Mouse (Mus musculus) gastrocnemius, postnatal 4 days (tissue): ENCODE measurements around the gene Entpd5. TPM values are rescaled to one million over a fixed set of nuclear protein-coding genes. Genes with fewer than 3 reads are reported as not detected.
A peak's percentile ranks its signal among the peaks of the same experiment; 100 is the strongest.

ENCODE experiments used
- DNase-seq, 2 experiments: peaks; one replicate each; pipeline ENCODE4 v3.0.0; 2021 to 2022; ENCODE audit warnings: low spot score in 2 of 2, mixed read lengths in 2 of 2
- long read RNA-seq, 2 experiments: library from polyadenylated mRNA; stranded (forward); transcript quantifications; one replicate each; pipeline ENCODE4 v2.0.0; 2021
- total RNA-seq, 2 experiments: library from RNA; stranded (reverse); gene quantifications; 2 replicates each; pipeline ENCODE4 v1.2.3; 2021

Entpd5 gene
- total RNA-seq = 10 to 100 TPM in 1 of 2 experiments, 1 to 10 TPM in 1; 9.9 to 10.9 TPM
- long read RNA-seq, experiment 1, full-length matches to known transcripts = 12 of 15 reads
- long read RNA-seq, experiment 1, partial matches to known transcripts = 1 of 15 reads
- long read RNA-seq, experiment 1, other reads (novel, unspliced or antisense) = 2 of 15 reads
- long read RNA-seq, experiment 2, full-length matches to known transcripts = 7 of 12 reads
- long read RNA-seq, experiment 2, partial matches to known transcripts = 0 of 12 reads
- long read RNA-seq, experiment 2, other reads (novel, unspliced or antisense) = 5 of 12 reads

DNA sequence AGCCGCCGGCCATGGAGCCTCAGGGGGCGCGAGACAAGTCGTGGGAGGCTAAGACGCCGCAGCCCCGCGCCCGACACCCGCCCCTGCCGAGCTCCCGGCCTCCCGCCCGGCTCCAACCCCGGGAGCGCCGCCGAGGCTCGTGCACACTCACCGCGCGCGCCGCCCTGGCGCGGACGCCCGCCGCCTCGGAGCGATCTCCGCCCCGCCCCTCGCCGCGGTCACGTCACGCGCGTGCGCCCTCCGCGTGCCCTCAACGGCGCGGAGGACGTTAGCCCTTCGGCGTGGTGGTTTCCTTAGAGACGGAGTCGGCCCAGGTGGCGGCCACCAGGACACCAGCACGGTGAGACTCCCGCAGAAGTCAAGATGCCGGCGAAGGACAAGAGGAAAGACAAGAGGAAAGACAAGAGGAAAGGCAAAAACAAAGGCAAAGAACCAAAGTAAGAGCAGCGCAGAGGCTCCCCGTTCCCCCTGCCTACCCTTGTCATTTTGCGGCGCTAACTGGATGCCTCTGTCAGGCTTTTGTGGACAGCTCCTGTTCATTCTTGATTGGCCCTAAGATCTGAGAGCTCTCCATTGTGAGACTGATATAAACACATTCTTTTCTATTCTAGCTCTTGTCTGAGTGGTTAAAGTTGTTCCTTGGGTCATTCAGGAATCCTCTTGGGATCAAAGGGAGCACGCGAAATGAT is at the start of gene Entpd5, which contains the start of gene Bbof1:
Gene Entpd5, minus strand, starts transcription at position 211 of the 689 bp plus-strand sequence.
Gene Bbof1, plus strand, starts transcription at position 253 of the 689 bp plus-strand sequence.
- peak; percentile 81 to 89 for DNase-seq

DNA sequence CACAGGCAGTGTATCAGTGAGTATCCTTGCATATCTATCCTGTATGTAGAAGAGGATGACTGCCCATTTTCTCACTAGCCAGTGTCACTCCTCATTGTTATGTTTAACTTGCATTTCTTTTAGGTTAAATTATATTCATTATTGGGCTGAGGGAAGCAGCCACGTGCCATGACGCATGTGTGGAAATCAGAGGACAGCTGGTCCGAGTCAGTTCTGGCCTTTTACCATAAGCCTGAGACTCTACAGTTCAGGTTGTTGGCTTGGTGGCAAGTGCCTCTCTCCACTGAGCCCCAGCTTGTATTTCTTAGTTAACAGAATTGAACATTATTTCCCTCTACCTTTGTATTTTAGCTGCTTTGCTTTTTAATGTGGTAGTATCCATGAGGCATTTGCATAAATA is 48.1 kb upstream of the Entpd5 start:
- DNase-seq = no peak

DNA sequence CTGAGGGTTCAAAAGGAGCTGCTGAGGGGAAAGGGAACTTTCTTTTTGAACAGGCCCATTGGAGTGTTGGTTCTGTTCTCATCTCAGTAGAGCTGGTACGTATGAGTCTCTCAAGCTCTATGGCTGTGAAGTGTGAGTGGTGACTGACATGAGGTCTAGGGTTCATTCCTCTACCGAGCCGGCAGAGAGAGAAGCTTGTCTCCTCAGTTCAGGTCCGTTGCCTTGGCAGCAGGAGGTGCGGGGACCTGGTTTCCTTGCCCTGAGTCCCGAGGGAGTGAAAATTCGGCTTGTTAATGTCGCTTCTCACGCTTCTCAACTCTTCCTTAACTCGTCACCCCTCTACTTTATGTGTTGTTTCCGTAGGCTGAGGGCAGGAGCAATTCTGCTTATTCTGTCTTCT is 43.0 kb upstream of the Entpd5 start:
- DNase-seq = no peak

DNA sequence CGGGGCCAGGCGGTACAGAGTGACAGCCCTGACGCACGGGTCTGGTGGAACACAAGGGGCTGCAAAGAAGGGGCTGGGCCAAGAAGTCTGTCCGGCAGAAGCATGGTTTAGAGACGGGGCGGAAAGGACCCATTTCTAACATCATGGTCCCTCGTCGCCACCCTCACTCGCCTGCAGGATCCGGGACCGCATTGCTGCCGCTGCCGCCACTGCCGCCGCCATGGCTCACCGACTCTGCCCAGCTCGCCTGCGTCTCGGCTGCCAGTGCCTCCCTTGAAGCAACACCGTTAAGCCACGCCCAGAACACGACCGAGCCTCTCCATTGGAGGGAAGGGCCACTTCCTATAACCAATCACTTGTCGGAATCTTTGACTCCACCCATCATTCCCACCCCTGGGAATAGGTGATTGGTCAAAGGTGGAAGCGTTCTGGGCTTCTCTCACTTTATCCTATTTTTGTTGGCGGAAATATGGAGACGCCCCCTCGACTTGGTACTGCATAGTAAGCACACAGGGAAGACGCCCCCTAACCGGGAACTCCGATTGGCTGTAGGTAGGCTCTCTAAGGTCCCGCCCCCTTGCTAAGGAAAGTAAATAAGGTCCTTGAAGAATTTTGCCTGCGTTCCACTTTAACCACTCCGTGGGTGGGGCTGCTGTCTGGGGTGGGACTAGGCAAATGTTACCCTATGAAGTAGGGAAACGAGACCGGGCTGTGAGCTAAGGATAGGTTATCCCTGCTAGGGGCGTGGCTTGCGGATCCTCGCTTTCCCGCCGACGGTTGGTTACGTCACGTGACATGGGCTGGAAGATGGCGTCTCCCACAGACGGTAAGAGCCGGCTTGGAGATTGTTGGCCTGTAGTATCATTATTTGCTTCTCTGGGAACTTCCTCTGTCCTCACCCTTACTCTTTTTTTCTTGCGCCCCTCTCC is 42.2 kb upstream of the Entpd5 start, which contains the start of the genes Aldh6a1 and Lin52:
Gene Aldh6a1, minus strand, starts transcription at position 287 of the 929 bp plus-strand sequence.
Gene Lin52, plus strand, starts transcription at position 705 of the 929 bp plus-strand sequence.
- peak; percentile 75 to 96 for DNase-seq

DNA sequence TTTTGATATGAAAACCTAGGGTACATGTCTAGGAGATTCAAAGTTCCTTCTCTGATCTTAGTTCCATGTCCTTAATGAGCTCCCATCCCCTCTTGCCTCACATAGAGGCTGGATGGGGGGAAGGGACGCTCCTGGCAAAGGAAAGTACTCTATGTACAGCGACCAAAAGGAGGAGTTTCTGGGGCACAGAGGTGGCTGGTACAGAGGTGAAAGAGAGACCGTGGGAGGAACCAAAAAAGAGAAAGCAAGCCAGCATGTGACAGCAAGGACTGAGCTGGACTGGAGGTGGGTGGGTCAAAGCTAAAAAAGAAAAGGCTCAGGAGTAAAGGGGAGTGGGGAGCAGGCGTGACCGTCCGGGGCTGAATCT is 41.5 kb upstream of the Entpd5 start:
- DNase-seq = no peak

DNA sequence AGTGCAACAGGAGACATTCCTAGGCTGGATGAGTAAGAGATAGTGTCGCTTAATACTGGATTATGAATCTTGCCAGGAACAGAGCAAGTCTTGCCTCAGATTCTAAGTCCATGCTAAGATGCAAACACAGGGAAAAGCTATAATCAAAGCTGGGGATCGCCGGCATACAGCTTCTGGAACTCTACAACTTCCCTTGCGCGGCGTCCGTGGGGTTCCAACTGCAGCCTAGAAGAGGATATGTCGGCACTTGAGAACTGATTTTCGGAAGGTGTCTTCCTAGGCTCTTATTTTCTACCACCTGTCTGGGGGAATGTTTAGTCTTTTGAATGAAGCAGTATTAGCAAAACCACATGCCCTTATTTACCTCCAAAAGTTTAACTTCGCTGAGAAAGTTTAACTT is 41.1 kb upstream of the Entpd5 start:
- no peak for DNase-seq

DNA sequence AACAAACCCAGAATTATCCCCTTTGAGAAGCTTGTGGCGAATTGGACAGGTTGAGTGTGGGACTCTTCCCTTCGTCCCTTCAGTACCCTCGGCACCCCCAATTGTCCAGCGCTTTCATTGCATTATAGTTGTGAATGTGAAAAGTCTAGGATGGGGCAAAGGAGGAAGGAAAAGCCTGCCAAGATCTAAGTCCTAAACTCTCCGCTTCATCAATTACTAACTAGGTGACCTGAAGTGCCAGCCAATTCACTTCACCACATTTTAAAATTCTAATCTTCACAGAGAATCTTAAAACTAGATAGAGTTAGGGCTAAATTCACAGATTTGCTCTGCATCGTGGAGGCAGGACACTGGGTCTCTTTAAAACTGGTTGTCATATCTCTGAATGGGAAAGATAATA is 39.4 kb upstream of the Entpd5 start:
- DNase-seq = no peak

DNA sequence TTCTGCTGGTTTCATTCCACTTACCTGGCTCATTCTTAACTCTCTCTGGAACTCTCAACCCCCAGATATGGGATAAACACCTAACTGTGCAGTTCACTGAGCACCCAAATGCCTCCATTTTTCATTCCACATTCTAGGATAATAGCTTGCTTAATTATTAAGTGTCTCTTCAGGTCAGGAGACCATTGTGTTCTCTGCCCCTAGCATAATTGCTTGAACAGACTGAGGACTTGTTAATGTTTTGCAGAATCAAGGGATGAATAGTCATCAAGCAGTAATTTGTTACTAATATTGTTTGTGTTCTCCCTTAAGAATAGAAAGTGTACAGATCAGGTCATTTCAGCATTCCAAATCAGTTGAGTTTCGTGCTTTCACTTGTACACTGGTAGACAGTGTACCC is 38.6 kb upstream of the Entpd5 start:
- no peak for DNase-seq

DNA sequence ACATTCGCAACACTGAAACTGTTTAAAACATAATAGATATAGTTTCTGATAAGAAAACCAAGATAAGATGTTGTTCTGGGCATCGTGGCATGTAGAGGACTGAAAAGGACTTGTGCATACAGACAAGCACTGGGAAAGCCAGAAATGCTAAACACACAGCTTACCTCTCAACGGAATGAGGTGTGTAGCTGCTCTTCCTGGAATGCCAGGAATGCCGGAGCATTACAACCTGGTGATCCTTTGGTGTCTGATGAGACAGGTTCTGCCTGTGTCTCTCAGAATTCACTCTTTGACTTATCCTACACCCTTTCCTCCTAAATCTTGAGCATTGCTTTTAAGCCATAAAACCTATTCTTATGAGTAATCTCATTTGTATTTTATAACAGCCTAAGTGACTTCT is 33.7 kb upstream of the Entpd5 start:
- DNase-seq = no peak

DNA sequence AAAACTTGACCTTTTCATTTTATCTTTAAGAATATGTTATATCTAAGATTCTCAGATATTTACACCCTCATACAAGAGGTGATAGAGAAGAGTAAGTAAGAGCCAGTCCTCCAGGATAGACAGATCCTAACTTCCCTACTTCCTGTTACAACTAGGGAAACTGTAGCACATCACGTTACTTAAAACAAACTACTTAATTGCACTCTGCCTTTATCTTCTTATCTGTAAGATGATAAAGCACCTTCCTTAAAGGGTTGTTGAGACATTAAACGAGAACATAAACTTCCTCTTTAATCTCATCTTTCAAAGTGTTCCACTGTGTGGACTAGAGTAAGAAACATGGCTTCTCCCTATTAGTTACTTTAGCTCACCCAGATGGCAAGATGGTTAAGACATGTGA is 29.9 kb upstream of the Entpd5 start:
- no peak for DNase-seq

DNA sequence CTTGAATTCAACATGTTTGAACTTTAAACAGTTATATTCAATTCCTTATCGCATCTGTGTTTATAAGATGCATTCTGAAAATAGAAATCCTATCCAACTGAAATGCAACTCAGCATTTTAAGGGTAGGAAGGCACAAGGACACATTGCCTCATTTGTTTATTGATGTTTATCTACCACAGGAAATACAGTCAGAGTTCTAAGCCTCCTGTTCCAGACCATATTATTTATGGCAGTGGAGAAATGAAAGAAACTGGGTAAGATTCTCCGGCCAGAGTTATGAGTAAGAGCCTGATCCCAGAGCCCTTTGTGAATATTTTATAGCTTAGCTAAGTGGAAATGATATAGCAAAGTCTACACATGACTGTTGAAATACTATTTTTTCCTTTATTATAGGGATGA is 21.0 kb upstream of the Entpd5 start:
- no peak for DNase-seq

DNA sequence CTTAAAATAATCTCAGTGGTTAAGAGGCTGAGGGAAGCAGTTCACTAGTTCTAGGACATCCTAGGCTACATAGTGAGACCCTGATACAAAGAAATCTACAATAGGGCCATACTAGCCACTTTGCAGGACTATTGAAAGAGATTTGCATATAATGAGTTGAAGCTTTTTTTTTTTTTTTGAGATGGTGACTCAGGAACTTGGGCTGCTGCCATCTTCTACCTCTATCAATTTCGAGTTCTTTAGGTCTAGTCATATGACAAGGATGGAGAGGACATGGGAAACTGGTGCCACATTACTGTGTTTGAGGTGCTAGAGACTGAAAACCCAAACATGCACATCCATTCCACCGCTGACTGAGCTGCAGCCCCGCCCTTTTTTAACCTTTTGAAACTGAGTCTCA is 15.2 kb upstream of the Entpd5 start:
- DNase-seq = no peak

DNA sequence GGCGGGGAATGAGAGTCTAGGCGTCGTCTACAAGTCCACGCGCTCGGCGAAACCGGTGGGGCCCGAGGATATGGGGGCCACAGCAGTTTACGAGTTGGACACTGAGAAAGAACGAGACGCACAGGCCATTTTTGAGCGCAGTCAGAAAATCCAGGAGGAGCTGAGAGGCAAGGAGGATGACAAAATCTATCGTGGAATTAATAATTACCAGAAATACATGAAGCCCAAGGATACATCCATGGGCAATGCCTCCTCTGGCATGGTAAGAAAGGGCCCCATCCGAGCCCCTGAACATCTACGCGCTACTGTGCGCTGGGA is 8.7 kb upstream of the Entpd5 start:
- DNase-seq = no peak

DNA sequence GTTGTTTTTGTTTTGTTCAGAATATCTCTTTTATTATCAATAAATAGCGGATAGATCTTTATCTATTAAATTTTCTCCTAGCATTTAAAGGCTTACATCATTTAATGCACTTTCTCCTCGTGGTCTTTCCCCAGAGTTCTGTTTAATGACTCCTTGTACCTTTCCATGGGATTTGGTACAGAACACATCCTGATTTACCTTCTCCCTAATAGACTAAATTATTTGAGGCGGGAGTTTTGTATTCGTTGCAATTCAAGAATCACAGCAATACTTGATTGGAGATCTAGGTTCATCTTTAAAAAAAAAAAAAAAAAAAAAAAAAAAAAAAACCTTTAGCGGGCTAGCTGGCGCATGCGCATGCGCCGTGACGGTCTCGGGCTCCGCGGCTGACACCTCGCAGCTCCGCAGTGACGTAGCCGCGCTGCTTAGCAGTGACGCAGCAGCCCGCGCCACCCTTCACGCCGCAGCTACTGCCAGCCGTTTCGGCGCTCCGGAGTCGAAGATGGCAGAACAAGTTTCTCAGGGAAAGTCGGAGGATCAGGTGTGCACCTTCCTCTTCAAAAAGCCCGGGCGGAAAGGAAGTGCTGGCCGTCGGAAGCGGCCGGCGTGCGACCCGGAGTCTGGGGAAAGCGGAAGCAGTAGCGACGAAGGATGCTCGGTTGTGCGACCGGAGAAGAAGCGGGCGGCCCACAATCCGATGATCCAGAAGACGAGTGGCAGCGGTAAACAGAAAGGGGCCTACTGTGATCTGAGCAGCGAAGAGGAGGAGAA is 8.2 kb upstream of the Entpd5 start, which contains the start of gene Rnf113a2:
Gene Rnf113a2, plus strand, starts transcription at position 363 of the 771 bp plus-strand sequence.
- DNase-seq = peak; percentile 54 to 77

DNA sequence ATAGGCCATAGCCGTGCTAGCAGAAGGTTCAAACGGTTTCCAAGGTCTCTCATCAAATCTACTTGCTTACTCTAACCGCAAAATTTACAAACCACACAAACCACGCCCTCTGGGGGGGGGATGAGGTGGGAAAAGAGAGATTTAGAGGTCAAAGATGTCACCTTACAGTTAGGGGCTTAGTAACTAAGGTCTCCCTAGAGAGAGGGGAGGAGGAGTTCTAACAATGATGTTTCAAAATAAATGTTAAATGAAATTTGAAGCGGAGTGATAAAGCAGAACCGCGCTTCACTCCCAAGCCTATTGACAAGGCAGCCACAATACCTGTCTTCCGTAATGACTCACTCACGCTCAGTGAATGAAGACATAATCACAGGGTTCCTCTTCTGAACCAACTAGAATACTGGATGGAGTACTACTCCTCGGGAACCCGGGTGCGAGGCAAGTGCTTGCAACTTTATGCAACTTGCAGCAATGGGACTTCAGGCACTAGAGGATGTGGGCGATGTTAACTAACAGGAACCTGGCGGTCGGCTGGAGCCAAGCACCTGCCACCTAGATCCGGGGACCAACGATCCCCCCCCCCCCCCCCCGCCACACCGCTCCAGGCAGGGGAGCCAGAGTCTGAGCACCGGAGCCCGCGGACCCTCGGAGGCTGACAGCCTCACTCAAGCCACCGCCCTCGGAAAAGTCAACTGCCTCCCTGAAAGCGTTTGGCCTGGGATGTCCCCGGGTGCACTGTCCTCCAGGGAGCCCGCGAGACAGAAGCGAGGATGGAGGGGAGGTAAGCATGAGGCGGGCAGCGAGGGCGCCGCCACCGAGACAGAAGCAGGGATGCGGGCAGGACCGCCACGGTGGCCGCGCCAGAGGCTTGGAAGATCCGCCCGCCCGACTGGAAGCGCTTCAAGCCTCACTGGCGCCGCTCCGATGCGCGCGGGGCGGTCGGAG is 683 bp downstream of the Entpd5 start:
- DNase-seq = peak in 1 of 2 experiments; percentile 22

DNA sequence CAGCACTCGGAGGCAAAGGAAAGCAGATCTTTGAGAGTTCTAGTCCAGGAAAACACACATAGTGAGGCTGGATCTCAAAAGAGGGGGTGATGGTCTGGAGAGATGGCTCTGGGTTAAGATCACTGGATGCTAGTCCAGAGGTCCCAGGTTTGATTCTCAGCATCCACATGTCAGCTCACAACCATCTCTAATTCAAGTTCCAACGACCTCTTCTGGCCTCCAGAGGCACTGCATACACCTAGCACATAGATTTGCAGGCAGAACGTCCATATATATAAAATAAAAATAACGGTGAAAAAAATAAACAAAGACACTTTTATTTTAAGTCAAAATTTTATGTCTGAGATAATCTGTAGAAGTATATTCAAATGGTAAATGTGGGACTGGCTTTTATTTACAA is 1.6 kb downstream of the Entpd5 start:
- DNase-seq = no peak

DNA sequence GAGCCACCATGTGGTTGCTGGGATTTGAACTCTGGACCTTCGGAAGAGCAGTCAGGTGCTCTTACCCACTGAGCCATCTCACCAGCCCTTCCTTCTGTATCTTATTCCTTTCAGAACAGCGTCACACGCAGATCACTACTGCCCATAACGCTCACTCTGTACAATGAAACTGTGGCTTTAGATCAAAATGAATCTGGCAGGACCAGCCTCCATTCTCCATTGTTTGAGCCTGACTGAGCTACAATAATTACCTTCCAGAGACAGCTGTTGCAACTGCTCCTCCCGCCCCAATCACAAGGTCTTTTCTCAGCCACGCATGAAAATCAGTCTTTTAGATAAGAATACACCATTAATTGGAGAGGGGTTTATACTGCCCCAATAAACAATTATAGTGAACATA is 4.3 kb downstream of the Entpd5 start:
- no peak for DNase-seq

DNA sequence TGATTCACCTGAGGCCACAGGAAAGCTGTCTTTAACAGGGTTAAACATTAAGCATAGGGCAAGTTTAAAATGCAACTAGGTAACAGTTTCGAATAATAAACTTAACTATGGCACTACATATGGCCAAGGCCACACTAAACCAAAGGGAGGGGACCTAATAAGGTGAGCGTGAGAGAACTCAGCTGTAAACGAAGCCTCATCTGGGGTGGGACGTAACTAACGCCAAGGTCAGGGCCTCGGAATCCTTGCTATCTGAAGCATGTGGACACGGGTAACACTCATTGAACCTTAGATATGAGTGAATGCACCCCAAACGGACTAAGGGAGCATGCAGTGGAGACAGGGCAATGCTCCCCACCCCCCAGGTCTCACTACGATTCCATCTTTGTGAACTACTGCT is 5.9 kb downstream of the Entpd5 start:
- no peak for DNase-seq

DNA sequence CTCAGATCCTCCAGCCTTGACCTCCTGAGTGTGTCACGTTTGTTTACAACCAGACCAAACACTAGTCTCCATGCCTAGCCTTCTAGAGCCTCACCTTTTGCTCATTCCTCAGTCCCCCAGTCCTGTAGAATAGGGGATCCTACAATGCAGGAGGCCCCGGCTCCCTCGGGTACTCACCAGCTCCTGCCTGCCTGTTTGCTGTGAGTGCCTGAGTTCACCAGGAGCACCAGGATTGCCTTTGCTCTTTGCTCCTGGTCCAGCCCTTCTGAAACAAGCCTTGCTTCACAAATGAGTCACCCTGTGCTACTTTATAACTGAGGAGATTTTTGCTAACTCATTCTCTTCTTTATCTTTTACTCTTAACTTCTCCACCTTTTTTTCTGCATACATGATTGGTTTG is 8.2 kb downstream of the Entpd5 start:
- DNase-seq = no peak

DNA sequence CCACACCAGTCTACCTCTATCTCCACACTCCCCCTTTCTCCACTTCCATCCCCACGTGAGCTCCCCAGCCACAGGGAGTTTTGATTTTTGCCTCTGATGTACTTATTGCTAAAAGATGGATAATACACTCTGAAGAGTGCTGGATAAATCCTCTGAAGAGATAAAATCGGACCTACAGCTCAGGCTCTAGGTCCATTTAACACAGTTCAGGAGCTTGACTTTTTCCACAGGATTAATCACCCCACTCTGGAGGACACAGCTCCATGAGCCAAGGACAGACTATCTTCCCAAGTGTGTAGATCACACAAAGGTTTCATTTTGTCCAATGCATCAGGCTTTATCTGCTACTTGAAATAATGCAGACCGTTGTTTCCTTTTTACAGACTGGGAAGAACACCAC is 8.8 kb downstream of the Entpd5 start:
- DNase-seq = no peak
